Mouse (Mus musculus): ENCODE data around the gene Zfp523. TPM values are rescaled to one million over a fixed set of nuclear protein-coding genes. Genes with fewer than 3 reads are reported as not detected.
"Not testable (repeated sequence)": the region's sequence is repeated elsewhere in the genome, so short reads cannot be mapped to it uniquely, and the experiment has no call there.

The Zfp523 gene
- total RNA-seq, 2 experiments from 2014 or later = 29.2 to 32.8 TPM

DNA sequence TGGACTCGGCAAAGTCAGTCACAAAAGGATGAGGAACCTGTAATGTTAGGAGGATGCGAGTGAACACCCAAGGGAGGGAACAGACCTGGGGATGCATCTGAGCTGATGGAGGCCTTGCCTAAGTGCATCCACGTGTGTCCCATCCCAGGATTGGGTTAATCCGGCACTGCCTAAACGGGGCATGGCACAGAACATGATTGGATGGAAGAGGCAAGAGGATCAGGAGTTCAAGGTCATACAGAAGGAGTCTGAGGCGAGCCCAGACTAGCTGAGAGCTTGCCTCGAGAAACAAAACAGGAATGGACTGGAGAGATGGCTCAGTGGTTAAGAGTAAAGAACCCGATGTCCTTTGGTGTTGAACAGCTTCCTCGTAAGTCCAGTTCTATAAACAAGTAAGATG is 35.5 kb downstream of the Zfp523 start:
- no peak for DNase-seq

DNA sequence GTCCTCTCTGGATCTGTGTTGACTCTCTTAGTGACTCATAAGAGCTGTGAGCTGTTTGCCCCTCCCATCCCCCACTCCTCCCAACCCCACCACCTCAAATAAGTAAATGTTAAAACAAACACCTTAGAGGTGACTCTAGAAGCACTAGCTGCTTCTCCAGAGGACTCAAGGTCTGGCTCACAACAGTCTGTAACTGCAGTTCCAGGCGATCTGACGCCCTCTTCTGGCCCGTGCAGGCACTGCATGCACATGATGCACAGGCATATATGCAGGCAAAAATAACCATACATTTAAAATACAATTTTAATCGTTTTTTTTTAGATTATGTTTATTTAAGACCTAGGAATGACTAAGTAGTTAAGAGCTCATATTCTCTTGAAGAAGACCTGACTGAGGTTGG is 36.3 kb downstream of the Zfp523 start:
- DNase-seq = no peak

DNA sequence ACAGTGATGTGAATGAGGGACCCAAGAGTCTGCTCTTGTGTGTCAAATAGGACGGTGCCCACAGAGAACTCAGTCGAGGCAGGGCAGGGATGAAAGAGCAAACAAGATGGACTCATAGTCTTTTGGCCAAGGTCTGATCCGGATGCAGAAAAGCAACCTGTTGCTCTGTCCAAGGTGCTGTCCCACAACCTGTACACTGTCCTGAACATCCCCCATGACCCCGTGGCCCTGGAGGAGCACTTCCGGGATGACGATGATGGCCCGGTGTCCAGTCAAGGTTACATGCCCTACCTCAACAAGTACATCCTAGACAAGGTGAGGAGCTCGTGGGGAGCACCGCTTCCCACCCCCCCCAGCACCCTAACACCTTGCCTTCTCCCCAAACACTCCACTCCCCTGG is 39.9 kb downstream of the Zfp523 start:
- DNase-seq = no peak

DNA sequence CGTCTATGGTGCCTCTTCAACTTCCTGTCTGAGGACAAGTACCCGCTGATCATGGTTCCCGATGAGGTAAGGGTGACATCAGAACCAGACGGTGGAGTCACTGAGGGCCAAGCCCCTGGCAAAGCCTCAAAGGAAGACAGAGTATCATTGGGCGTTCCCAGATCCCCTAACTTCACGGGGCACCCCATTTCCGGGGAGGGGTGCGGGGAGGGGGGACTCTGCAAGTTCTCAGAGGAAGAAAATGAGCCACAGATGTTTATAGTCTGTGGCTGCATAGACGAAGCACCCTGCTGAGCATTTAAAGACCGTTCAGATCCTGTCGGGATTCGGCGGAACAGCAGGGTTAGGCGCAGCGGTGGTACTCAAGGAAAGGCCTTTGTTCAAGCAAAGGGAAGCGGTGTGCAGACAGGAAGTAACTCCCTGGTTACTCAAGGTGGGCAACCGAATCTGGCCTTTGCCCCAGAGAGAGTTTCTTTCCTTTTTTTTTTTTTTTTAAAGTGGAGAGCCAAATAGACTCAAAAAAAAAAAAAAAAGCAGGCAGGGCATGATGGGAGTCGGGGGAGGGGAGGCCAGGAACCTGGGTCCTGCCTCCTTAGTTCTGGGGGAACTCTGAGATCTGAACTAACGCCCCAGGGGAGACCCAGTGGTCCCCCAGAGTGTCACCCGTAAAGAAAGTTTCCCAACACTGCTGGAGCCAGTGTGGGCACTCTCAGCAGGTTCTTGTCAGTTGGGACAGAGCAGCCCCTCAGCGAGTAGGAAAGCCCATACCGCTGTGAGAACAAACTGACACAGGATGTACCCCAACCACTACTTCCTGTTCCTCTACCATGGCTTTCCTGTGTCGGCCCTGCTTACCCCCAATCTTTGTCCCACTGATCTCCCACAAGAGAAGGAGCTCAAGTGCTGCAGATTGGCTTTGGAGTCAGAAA is 41.1 kb downstream of the Zfp523 start:
- DNase-seq = peak; percentile 33

DNA sequence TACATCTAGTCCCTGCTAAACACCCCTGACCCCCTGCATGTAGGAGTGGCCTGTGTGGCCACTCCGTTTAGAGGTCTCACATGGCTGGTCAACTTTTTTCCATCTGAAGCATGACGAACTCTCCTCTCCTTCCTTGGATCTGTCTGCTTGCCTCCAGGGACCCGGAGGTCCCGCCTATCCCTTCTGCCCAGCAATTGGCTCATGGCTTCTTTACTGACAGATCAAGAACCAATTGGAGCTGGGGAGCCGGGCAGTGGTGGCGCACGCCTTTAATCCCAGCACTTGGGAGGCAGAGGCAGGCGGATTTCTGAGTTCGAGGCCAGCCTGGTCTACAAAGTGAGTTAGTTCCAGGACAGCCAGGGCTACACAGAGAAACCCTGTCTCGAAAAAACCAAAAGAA is 45.5 kb downstream of the Zfp523 start:
- DNase-seq = not testable (repeated sequence)

DNA sequence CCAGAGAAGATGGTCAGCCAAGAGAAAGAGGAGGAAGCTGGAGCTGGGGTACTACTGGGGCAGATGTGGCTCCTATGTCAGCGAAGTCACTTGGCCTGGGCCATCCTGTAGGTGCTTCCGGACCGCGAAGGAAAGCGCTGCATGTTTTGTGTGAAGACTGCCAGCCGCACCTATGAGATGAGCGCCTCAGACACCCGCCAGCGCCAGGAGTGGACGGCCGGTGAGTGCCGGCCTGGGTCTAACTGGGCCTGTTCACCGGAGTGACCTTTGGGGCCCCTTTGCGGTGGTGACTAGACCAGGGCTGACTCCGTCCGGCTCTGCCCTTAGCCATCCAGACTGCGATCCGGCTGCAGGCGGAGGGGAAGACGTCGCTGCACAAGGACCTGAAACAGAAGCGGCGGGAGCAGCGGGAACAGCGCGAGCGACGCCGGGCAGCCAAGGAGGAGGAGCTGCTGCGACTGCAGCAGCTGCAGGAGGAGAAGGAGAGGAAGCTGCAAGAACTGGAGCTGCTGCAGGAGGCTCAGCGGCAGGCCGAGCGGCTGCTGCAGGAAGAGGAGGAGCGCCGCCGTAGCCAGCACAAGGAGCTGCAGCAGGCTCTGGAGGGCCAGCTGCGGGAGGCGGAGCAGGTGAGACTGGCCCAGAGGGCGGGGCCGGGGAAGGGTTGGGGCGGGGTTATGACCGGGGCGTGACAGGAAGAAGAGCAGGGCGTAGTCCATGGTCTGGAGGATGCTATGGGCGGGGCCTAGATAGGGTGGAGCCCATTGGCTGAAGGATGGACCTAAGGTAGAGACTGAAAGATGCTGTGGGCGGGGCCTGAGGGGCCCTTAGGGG is 46.8 kb downstream of the Zfp523 start:
- peak; percentile 91 for DNase-seq

DNA sequence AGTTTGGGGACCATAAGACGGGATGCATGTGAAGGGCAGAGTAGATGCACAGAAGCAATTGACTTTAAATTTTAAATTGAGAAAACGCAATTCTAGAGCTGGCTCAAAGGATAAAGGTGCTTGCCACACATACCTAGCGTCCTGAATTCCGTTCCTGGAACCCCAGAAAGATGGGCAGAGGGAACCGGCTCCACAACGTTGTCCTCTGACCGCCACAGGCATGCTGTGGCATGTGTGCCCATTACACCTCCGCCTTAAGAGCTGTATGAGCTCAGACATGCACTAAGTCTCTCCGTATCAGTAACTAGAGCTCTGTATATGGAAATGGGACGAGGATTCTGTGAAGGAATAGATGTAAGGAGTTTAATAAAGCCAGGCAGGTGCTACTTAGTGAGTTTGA is 47.7 kb downstream of the Zfp523 start:
- DNase-seq = no peak

DNA sequence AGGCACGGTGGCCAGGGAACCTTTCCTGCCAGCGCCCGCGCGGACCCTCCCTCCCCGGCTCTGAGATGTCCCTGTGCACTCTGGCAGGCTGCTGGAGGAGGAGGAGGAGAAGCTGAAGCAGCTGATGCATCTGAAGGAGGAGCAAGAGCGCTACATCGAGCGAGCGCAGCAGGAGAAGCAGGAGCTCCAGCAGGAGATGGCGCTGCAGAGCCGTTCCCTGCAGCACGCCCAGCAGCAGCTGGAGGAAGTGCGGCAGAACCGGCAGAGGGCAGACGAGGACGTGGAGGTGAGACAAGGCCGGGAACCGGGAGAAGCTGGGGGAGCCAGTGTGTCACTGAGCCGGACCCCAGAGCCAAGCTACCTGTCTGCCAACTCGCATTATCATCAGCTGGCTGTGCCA is 49.1 kb downstream of the Zfp523 start:
- DNase-seq = peak; percentile 96

DNA sequence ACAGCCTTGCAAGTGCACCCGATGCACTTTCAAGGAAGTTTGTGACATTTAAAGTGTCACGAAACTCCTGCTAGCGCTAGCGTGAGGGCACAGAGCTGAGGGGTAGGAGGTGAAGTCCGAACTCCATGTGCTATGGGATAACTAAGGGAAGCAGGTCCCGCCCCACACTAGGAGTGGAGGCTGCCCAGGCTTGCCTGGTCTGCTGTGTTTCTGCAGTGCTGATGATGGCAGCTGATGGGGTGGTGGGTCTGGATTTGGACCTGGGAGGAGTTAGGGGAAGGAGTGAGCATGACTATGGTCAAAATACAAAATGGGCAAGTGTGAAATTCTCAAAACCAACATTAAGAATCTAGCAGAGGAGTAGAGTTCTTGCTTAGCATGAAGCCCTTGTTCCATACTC is 53.6 kb downstream of the Zfp523 start:
- DNase-seq = no peak

DNA sequence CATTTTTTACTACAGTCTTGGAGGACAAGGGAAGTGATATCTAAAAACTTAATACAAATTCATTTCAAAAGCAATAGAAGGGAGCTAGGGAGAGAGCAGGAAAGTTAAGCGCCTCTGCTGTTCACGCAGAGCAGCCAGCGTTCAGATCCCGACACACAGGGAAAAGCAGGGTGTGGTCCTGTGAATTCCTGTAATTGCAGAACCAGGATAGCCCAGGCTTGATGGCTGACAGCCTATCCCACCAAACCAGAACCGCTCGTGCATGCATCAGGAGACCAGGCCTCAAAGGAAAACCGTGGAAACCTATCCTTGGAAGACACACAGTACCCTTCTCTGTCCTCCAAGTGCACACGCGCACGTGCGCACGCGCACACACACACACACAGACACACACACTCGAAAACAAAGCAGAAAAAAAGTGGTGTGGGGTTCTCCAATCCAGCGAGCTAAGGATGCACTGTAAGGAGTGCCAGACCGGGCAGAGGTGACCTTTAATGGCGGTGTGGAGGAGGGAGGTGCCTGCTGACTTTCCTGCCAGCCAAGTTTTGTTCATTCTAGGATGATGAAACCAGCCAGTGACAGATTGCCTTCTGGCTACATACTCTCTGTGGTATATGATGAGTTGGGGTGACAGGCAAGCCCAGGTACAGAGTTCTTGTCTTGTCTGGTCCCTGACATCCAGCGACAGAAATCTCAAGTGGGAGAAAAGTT is 54.3 kb downstream of the Zfp523 start:
- no peak for DNase-seq

DNA sequence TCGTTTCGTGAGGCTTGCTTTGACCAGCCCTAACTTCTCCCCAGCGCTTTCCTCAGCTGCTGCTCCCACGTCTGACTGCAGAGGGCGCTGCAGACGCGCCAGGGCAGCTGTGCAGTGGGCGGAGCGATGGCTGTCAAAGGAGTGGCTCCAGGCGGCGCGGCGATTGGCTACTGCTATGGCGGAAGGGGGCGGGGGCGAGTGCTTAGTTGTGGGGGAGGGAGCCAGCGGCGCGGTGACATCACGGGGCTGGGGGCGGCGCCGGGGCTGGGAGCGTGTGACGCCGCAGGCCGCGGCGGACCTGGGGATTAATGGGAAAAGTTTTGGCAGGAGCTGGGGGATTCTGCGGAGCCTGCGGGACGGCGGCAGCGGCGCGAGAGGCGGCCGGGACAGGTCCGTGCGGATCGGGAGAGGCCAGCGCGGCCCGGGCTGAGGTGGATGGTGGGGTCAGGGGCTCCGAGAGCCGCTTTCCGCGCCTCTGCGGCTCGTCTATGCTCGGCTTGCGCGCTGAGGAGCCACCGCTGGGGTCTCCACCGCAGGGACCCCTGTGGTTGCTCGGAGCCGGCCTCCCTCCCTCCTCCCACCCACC is 55.6 kb downstream of the Zfp523 start, which contains the start of gene Ppard:
Ppard (plus strand) TSS at position 226 of the 586 bp plus-strand sequence.
- DNase-seq = peak; percentile 99

DNA sequence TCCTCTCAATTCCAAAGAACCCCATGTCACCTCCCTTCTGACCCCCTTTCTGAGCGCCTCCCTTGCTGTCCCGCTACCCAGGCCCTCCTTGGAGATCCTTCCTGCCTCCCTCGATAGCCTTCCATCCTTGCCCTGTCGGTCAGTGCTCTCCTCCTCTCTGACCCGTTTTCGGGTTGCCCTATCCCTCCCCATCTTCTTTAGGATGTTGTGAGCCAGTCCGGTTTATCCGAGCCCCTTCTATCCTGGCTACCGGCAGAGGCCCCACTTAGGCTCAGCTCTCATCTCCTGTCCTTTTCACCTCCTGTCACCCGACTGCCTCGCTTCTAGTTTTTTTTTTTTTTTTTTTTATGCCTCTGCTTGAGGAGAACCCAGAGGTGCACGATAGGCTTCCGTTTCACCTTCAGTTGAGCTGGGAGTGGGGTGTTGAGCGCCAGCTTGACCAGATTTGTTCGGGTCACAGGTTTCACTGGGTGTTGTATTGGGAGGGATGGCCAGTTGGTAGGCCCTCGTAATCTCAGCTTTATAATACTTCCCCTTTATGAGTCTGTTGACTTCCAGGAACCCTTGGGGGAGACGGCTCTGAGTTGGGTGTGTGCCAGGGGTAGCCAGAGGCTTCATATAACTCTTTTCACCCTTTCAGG is 56.3 kb downstream of the Zfp523 start:
- peak; percentile 63 for DNase-seq

DNA sequence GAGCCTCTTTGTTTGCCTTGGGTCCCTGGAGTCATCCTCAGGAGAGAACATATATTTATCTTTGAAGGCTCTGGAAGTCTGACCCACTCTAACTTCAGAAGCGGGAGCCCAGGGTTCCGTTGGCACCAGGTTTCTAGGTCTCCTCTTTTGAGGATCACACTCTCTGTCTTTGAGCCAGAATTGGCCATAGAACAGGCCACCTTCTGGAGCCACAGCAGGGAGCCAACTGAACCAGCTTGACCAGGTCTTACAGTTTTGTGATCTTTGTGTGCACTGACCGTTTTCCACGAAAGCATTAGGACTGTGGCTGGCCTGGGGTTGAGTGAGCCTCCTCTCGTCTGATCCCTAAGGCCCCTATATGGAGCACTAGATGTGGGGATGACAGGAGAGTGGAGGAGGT is 57.7 kb downstream of the Zfp523 start:
- DNase-seq = no peak

DNA sequence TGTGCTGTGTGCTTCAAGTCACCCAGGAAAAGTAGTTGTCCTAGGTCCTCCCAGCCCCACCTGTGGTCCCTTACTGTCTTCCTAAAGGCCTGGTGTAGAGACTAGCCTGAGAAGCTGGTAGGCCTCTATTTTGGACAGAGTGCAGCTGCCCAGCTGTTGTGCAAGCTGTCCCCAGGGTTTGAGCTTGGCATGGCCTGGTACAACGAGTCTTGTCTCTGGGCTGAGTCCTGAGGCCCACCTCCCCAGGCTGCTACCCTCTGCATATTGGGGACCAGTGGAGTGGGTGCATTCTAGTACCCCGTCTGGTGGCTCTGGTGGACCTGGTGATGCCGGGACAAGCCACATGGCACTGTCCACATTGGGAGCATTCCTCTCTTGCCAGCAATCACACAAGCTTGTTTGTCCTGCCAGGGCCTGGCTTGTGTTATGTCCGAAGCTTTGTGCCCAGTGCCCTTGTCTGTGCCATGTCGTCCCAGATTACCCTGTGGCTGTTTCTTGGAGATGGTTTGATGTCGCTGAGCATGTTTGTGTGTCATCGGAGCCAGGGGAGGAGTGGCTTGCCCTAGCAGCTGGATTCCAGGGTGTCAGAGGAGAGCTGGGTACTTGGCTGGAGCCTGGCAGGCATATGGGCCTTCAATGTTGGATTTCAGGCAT is 59.2 kb downstream of the Zfp523 start:
- peak; percentile 24 for DNase-seq

DNA sequence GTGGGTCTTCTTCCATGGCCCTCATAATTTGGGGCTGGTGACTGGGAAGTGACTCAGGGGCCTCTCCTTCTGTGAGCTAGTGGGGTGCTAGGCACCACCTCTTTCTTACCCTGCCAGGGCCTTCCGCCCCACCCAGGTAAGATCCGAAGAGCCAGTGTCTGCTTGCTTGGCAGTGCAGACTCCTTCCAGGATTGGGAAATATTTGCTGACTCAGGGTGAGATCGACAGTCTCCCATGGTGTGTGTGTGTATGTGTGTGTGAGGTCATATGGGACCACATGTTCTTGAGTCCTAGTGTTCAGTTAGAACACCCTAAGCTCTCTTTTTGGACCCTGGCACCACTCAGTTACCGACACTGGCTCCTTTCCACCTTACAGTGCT is 59.7 kb downstream of the Zfp523 start:
- no peak for DNase-seq

DNA sequence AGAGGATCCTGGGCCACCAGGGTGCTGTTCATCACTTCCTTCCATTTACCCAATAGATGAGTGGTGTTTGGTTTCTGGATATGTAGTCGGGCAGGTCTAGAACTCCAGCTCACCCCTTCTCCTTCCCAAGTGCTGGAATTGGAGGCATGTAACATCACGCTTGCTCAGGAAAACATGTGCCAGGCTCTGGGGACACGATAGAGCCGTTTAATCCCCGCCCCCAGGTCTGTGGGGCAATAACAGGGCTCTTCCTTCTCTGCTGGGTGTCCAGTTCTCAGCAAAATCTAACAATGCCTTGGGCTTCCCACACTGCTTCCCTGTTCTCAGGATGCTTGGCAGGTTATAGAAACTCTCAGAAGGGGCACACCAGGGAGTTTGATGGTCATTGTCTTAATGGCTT is 60.4 kb downstream of the Zfp523 start:
- no peak for DNase-seq

DNA sequence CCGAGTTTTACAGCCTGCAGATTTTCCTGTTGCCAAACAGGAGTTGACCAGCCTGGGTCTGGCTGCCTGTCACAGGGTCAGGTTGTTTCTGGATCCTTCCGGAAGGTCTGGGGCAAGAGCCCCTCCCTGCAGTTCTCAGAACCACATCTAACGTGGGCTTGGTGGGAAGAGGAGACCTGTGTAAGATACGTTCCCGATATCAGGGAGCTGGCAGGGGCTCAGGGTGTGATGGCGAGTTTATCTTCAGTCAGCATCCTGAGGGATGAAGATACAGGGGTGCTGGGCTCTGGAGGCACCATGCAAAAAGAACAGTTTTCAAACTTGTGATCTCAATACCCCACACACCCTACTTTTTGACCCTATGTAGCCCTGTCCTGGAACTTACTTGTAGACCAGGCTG is 60.9 kb downstream of the Zfp523 start:
- DNase-seq = no peak

DNA sequence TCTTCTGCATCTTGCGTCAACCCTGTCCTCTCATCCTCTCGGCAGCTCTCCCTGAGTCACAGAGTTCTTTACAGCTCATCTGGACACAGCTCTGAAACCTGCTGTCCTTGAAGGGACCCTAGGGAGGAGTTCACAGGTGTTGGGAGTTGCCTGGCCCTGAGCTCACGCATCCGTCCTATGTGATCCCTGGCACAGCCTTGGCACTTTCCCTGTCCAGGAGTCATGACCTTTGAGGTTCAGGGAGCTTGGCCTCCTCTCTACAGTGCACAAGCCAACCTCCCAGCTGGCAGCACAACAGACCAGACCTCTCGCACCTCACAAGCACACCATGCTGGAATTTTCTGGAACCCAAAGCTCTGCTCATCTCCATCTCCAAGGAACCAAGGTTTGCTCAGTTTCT is 63.9 kb downstream of the Zfp523 start:
- DNase-seq = no peak

DNA sequence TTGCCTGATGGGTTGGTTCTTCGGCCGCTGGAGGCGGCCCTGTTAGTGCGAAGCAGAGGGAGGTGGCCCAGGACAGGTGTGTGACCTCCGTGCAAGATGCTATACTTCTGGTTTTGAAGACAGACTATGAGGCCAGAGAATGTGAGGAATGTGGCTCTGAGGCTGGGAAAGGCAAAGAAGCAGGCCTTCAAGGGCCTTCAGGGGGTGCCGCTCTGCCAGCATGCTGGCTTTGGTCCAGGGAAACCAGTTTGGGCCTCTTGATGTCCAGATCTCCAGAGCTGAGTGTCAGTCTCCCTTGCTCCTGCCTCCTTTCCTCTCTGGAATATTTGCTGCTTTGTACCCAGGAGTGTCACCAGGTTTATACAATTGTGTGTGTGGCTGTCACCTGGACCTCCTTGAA is 65.4 kb downstream of the Zfp523 start:
- no peak for DNase-seq

DNA sequence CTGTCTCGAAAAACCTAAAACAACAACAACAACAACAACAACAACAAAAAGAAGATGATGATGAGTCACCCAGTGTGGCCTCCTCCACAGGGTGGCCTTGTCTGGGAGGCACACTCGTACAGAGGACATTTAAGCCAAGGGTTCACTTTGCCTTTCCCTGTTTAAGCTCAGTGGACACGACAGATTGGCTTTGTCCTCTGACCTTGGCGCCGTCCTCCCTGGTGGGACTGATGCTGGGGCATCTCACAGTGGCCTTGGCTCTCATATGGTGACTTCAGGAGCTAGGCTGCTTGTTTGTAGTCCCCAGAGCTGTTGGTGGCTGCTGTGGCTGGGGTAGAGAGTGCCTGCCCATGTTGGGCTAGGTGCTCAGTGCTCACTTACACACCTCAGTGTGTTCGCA is 67.3 kb downstream of the Zfp523 start:
- no peak for DNase-seq

DNA sequence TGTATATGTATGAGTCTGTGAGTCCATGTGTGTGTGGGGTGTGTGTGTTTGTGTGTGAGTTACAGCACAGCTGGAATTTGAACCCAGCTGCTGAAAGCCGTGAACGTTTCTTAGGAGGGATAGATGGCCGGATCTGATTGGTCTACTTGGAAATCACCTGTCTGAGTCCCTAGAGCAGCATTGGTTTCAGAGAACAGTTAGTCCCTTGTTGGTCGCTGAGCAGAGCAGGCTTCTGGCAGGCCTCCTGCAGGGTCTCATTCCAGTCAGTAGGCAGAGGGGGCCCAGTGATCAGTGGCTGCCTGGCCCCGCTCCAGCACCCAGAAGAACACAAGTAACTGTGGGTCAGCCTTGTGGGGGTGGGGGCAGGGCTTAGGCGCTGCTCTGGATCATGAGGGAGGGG is 67.8 kb downstream of the Zfp523 start:
- no peak for DNase-seq

DNA sequence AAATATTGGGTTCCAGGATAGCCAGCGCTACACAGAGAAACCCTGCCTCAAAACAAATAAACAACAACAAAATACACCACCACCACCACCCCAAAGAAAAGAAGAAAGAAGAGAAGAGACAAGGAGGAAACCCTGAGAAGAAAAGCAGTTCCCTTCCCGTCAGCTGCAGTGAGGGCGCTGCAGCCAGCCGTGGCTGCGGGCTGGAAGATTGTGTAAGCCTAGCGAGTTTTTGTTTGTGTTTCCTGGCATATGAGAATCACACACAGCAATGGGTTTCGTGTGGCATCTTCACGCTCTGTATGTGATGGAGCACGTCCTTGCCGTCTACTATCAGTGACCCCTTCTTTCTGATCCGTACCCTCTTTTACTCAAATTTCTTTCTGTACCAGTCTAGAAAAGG is 69.7 kb downstream of the Zfp523 start:
- DNase-seq = no peak
